Mouse (Mus musculus): ENCODE results near the gene Npb.
"Not testable (repeated sequence)": the region's sequence is repeated elsewhere in the genome, so short reads cannot be mapped to it uniquely, and the experiment has no call there.

Npb gene

GRCm38 (mm10) chr11:120579316-120580107 lies 28.8 kb upstream of the Npb start:
- DNase-seq (ENCODE audit: low read depth, low spot score) = peak; percentile 68

GRCm38 (mm10) chr11:120580190-120580589 lies 28.1 kb upstream of the Npb start:
- no peak for DNase-seq (ENCODE audit: low read depth, low spot score)

GRCm38 (mm10) chr11:120580871-120581331 lies 27.4 kb upstream of the Npb start:
- DNase-seq (ENCODE audit: low read depth, low spot score) = no peak

GRCm38 (mm10) chr11:120581490-120582267 lies 26.6 kb upstream of the Npb start, which contains the start of gene Arhgdia:
TSS of gene Arhgdia (minus strand) at chr11:120581624.
- peak; percentile 63 for DNase-seq (ENCODE audit: low read depth, low spot score)

DNA sequence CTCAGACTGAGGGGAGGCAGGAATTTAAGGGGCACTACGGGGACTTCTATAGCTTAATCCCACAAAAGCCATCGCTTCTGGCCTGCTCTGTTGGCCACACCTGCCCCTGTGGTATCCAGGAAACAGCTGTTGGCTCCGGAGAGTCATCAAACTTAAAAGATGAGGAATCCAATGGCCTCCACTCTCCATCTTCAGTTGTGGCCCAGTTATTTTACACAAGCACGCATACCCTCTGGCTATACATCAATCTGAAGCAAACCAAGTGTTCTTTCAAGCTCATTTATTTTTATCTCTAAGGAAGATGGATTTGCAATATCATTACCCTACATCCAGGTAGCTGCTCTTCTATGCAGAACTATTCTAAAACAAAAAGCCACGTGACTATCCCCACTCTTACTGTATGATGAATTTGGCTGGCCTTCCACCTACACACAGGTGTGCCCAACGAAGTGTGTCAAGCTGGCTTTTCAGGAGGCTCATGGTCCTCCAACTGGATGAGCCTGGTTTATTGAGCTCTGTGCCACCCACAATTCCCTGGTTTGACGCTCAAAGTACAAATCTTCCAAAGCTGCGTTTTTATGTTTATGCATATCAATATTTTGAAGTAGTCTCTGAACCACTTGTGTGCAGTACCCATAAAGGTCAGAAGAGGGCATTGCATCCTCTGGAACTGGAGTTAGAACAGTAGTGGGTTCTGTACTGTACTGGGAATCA lies 25.9 kb upstream of the Npb start:
- DNase-seq (ENCODE audit: low read depth, low spot score) = peak; percentile 57

GRCm38 (mm10) chr11:120582982-120583293 lies 25.3 kb upstream of the Npb start:
- not testable (repeated sequence) for DNase-seq (ENCODE audit: low read depth, low spot score)

DNA sequence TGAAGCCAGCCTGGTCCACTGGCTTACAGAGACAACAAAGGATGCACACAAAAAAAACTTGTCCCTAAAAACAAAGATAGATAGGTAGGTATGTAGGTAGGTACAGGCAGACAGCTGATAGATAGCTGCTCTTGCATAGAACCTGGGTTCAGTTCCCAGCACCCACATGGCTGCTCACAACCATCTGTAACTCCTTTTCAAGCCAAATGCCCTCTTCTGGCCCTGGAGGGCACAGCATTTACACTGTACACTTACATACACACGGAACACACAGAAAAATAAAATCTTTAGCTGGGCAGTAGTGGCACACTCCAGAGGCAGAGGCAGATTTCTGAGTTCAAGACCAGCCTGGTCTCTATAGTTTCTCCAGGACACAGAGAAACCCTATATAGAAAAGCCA lies 24.3 kb upstream of the Npb start:
- DNase-seq (ENCODE audit: low read depth, low spot score) = no peak

GRCm38 (mm10) chr11:120588531-120588930 lies 19.7 kb upstream of the Npb start:
- no peak for DNase-seq (ENCODE audit: low read depth, low spot score)

DNA sequence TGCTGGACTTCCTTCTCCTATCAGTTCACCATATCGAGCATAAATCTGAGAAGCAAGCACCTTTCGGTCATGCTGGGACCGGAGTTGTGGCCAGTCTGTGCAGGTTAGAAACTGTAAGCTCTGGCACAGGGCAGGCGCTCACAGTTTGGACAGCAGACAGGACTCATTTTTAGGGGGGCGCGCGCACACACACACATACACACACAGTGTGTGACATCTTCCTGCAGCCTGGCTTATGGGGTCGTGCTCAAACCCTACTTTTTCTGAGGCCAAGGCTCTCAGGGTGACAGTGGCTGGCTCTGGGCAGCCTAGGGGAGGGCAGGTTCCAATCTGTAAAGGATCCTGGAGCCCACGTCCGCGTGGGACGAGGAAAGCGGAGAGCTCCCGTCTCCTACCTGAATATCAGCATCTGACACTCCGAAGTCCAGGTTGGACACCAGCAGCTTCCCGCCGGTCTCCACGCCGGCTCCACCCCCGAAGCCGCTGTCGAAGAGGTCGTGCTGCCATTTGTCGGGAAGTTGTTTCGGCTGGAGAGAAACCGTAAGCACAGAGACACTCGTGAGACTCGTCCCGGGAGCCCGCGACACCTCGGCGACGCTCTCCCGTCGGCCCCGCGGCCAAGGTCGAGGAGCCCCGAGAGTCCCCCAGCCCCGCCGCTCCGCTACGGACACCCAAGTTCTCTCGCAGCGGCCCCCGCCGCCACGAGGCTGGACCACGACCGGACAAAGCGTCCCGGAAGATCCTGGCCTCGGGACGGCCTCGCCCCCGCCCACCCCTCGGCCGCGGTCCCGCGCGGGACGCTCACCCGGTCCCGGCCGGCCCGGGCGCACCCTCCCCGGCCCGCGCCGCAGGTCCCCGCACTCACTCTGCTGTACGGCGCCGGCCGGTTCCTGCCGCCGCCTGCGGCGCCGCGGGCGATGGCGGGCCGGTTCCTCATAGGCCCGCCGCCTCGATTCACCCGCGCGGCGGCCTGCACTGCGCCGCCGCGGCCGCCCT lies 10.7 kb upstream of the Npb start:
- no peak for DNase-seq (ENCODE audit: low read depth, low spot score)

- DNase-seq (ENCODE audit: low read depth, low spot score) = peak; percentile 93
Observed at GRCm38 (mm10) chr11:120598283-120598989, 9.8 kb upstream of the Npb start, which contains the start of the genes Alyref and Anapc11. TSS of gene Alyref (minus strand) at chr11:120598365. TSS of gene Anapc11 (plus strand) at chr11:120598421.

- no peak for DNase-seq (ENCODE audit: low read depth, low spot score)
Observed at GRCm38 (mm10) chr11:120598990-120599549, 9.2 kb upstream of the Npb start.

GRCm38 (mm10) chr11:120600716-120601115 lies 7.6 kb upstream of the Npb start:
- DNase-seq (ENCODE audit: low read depth, low spot score) = no peak

DNA sequence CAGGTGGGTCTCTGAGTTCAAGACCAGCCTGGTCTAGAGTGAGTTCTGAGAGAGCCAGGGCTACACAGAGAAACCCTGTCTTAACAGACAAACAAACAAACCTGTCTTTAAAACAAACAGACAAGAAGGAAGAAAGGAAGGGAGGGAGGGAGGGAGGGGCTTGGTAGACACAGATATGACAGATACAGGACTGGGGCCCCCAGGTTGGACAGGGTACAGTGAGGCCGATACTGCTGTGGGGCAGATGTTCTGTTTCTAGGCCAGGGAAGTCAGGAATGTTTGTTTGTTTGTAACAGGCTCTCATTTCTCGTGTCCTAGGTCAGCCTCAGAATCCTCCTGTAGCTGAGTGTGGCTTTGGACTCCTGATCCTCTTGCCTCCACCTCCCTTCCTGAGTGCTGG lies 4.7 kb upstream of the Npb start:
- DNase-seq (ENCODE audit: low read depth, low spot score) = no peak

GRCm38 (mm10) chr11:120605667-120606066 lies 2.6 kb upstream of the Npb start:
- DNase-seq (ENCODE audit: low read depth, low spot score) = no peak

GRCm38 (mm10) chr11:120606764-120607163 lies 1.5 kb upstream of the Npb start:
- no peak for DNase-seq (ENCODE audit: low read depth, low spot score)

GRCm38 (mm10) chr11:120609250-120609649 lies 973 bp downstream of the Npb start:
- no peak for DNase-seq (ENCODE audit: low read depth, low spot score)

- DNase-seq (ENCODE audit: low read depth, low spot score) = no peak
Observed at GRCm38 (mm10) chr11:120610477-120611046, 2.3 kb downstream of the Npb start.

DNA sequence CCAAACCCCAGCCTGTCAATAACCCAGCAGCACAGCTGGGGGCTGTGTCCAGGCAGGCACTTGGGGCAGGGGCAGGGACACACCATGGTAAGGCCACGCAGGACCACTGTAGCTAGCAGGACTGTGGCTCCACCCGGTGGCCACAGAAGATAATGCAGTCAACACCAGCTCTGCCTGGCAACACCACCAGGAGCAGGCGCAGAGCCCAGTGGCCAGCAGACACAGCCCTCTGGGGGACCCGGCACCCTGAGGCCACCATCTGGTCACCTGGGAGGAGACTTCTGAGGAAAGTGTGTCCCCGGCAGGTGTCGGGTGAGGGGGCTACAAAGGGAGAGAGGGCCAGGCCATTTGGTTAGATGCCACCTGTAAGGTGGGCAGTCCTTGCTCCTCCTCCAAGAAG lies 4.5 kb downstream of the Npb start:
- peak; percentile 54 for DNase-seq (ENCODE audit: low read depth, low spot score)

DNA sequence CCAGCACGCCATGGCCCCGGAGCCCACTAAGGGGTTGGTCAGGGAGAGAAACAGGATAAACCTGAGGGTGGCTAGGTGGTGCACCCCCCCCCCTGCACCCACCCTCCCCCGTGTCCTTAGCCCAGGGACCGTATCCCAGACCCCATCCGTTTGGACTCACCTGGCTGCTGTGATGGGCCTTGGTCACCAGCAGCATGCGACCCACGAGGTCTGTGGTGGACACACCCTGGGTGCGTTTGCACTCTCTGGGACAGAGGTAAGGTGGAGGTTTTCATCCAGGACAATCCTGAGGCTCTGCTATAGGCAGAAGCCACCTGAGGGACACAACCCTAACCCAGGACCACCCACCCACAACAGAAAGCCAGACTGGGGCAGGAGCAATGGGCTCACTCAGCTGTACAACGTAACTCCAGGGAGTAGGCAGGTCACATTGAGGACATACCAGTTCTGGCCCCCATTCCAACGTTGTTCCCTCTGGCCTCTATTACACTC lies 5.2 kb downstream of the Npb start:
- no peak for DNase-seq (ENCODE audit: low read depth, low spot score)

Data from c-Kit-negative CD71-positive TER-119-positive erythroid progenitor cells, embryonic 14.5 days (primary cell).